Mouse (Mus musculus): Measurements from ENCODE around the gene Stx1b.
"Not testable (repeated sequence)": the region's sequence is repeated elsewhere in the genome, so short reads cannot be mapped to it uniquely, and the experiment has no call there.

Stx1b gene

GRCm38 (mm10) chr7:127824176-127824871 is at the start of gene Stx1b, which contains the start of gene Stx4a:
Gene Stx1b (minus strand): TSS chr7:127824549.
Gene Stx4a (plus strand): TSS chr7:127824294.
- peak; percentile 76 for DNase-seq

- DNase-seq = no peak
These were observed 45.9 kb upstream of the Stx1b start for GRCm38 (mm10) chr7:127870136-127870821.

GRCm38 (mm10) chr7:127869149-127869810 is 44.9 kb upstream of the Stx1b start:
- DNase-seq = no peak

- DNase-seq = no peak
These were observed 43.3 kb upstream of the Stx1b start for GRCm38 (mm10) chr7:127867641-127868040.

- no peak for DNase-seq
These were observed 42.1 kb upstream of the Stx1b start for GRCm38 (mm10) chr7:127866434-127866833.

- no peak for DNase-seq
These were observed 33.9 kb upstream of the Stx1b start for GRCm38 (mm10) chr7:127858258-127858657.

- no peak for DNase-seq
These were observed 26.6 kb upstream of the Stx1b start for GRCm38 (mm10) chr7:127850906-127851305.

GRCm38 (mm10) chr7:127849973-127850875 is 25.9 kb upstream of the Stx1b start:
- DNase-seq = no peak

GRCm38 (mm10) chr7:127842001-127842718 is 17.8 kb upstream of the Stx1b start:
- peak; percentile 78 for DNase-seq

- DNase-seq = peak; percentile 93
These were observed 17.1 kb upstream of the Stx1b start for GRCm38 (mm10) chr7:127841340-127842000.

- DNase-seq = peak; percentile 76
These were observed 16.5 kb upstream of the Stx1b start for GRCm38 (mm10) chr7:127840886-127841285.

GRCm38 (mm10) chr7:127840031-127840430 is 15.7 kb upstream of the Stx1b start:
- not testable (repeated sequence) for DNase-seq

GRCm38 (mm10) chr7:127837878-127838277 is 13.5 kb upstream of the Stx1b start:
- DNase-seq = not testable (repeated sequence)

- no peak for DNase-seq
These were observed 13.1 kb upstream of the Stx1b start for GRCm38 (mm10) chr7:127837473-127837872.

- DNase-seq = no peak
These were observed 11.2 kb upstream of the Stx1b start for GRCm38 (mm10) chr7:127835550-127835949.

GRCm38 (mm10) chr7:127823236-127824171 is 845 bp downstream of the Stx1b start:
- peak; percentile 60 for DNase-seq

- no peak for DNase-seq
These were observed 1.9 kb downstream of the Stx1b start for GRCm38 (mm10) chr7:127822494-127822893.

GRCm38 (mm10) chr7:127820836-127821509 is 3.4 kb downstream of the Stx1b start:
- no peak for DNase-seq

- no peak for DNase-seq
These were observed 6.6 kb downstream of the Stx1b start for GRCm38 (mm10) chr7:127817776-127818175.

GRCm38 (mm10) chr7:127817053-127817452 is 7.3 kb downstream of the Stx1b start:
- DNase-seq = no peak
